Mouse (Mus musculus) myocyte (in vitro differentiated cells): ENCODE results near the gene Gabrp.

ENCODE experiments used
- CEBPB ChIP-seq: IDR thresholded peaks from 2 replicates; pipeline ENCODE4 v1.6.1; 2011; ENCODE audit warnings: mild to moderate bottlenecking, moderate library complexity; ENCODE audit not compliant: poor library complexity, insufficient read depth, severe bottlenecking
- E2F4 ChIP-seq: IDR thresholded peaks from one replicate; pipeline ENCODE4 v1.6.1; 2011; ENCODE audit warnings: mild to moderate bottlenecking, control low read depth, moderate library complexity; ENCODE audit not compliant: insufficient read depth
- MAX ChIP-seq: IDR thresholded peaks from one replicate; pipeline ENCODE4 v1.6.1; 2011; ENCODE audit warnings: low read depth, mild to moderate bottlenecking, control low read depth
- MYOD1 ChIP-seq, 3 experiments: IDR thresholded peaks; one replicate each; pipeline ENCODE4 v1.6.1; 2011; ENCODE audit warnings: control low read depth in 2 of 3, low read depth in 2 of 3, mild to moderate bottlenecking in 2 of 3, moderate library complexity in 1 of 3; ENCODE audit not compliant: insufficient read length in 2 of 3, control insufficient read depth in 1 of 3
- MYOG ChIP-seq, 3 experiments: IDR thresholded peaks; one replicate each; pipeline ENCODE4 v1.6.1; 2011; ENCODE audit warnings: control low read depth in 2 of 3, low read depth in 2 of 3, mild to moderate bottlenecking in 2 of 3; ENCODE audit not compliant: insufficient read length in 2 of 3, control insufficient read depth in 1 of 3, insufficient read depth in 1 of 3
- POLR2A ChIP-seq: IDR thresholded peaks from one replicate; pipeline ENCODE4 v1.6.1; 2011; ENCODE audit warnings: low read depth, mild to moderate bottlenecking, control low read depth, moderate library complexity; ENCODE audit not compliant: insufficient read length
- POLR2AphosphoS2 ChIP-seq: IDR thresholded peaks from one replicate; pipeline ENCODE4 v1.6.1; 2011; ENCODE audit warnings: low read depth, control low read depth; ENCODE audit not compliant: insufficient read length
- REST ChIP-seq: IDR thresholded peaks from one replicate; pipeline ENCODE4 v1.6.1; 2011; ENCODE audit warnings: mild to moderate bottlenecking, control low read depth, moderate library complexity; ENCODE audit not compliant: insufficient read depth, insufficient read length
- SRF ChIP-seq: IDR thresholded peaks from one replicate; pipeline ENCODE4 v1.6.1; 2011; ENCODE audit warnings: low read depth; ENCODE audit not compliant: control insufficient read depth, insufficient read length
- TCF12 ChIP-seq: IDR thresholded peaks from one replicate; pipeline ENCODE4 v1.6.1; 2011; ENCODE audit warnings: mild to moderate bottlenecking, control low read depth; ENCODE audit not compliant: poor library complexity, insufficient read depth, severe bottlenecking
- TCF3 ChIP-seq: IDR thresholded peaks from one replicate; pipeline ENCODE4 v1.6.1; 2011; ENCODE audit warnings: low read depth, control low read depth; ENCODE audit not compliant: insufficient read length
- USF1 ChIP-seq: IDR thresholded peaks from one replicate; pipeline ENCODE4 v1.6.1; 2011; ENCODE audit warnings: low read depth, mild to moderate bottlenecking, control low read depth, moderate library complexity

DNA sequence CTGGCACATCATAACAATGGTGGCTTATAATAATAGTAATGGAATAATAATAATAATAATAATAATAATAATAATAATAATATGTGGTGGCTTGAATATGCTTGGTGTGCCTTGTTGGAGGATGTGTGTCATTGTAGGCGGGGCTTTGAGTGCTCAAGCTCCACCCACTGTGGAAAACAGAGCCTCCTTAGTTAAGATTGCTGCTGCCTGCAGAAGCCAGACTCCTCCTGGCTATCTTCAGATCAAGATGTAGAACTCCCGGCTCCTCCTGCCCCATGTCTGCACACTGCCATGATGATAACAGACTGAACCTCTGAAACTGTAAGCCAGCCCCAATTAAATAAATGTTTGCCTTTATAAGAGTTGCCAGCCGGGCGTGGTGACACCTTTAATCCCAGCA, 44.2 kb downstream of the Gabrp start:
- no peak for TF ChIP-seq TCF3
- no peak for TF ChIP-seq USF1
- no peak for TF ChIP-seq POLR2AphosphoS2
- no peak for TF ChIP-seq E2F4
- TF ChIP-seq MYOG (IDR thresholded peaks at IDR 0.05; ENCODE audit: control insufficient read depth in 1 of 3, insufficient read depth in 1 of 3, insufficient read length in 2 of 3, low read depth in 2 of 3): no peak
- no peak for TF ChIP-seq MAX
- no peak for TF ChIP-seq POLR2A
- TF ChIP-seq TCF12: no peak
- no peak for TF ChIP-seq SRF
- no peak for TF ChIP-seq MYOD1 (IDR thresholded peaks at IDR 0.05; ENCODE audit: control insufficient read depth in 1 of 3, insufficient read length in 2 of 3, low read depth in 2 of 3)
- no peak for TF ChIP-seq CEBPB
- no peak for TF ChIP-seq REST
